Mouse (Mus musculus): Measurements from ENCODE around the gene Pdcd6ip.

DNA sequence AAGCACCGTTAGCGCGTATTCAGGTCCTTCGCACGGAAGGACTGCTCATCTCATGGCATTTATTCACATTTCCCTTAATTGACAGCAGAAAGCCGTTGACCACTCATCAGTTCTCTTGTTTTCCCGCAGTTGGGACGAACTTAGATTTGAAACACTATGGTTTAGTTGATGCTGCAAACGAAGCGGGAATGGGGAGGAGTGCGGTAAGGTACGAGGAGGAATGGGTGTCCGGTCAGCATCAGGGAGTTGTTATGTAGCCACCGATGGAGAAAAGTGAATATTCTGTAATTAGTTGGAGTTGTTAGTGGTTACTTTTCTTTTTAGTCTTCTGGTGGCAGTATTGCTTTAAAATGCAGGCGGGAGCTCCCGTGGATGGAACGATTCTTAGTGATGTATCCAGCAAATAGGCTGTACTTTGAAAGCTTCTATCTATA, 34.3 kb upstream of the Pdcd6ip start:
- TF ChIP-seq CTCF (IDR thresholded peaks at IDR 0.05; ENCODE audit: low read depth, low read length) (no peak), GATA1 (IDR thresholded peaks at IDR 0.05; ENCODE audit: borderline replicate concordance, low read length) (no peak)
